Mouse (Mus musculus) kidney, embryonic 16.5 days (tissue): ENCODE measurements around the gene Stab1. TPM values are rescaled to one million over a fixed set of nuclear protein-coding genes. Genes with fewer than 3 reads are reported as not detected.

Experiments used
- ATAC-seq: fragments of 200-750 bp; cut with Nextera tagmentation; 2 replicates; pipeline ENCODE4 v1.8.0; 2017; ENCODE audit warnings: moderate TSS enrichment; ENCODE audit not compliant: low FRiP score, low TSS enrichment
- H3K27ac ChIP-seq: fragments of 300-500 bp; sonication (generic); 2 replicates; pipeline ENCODE4 v1.5.1; 2014; ENCODE audit warnings: low read length
- H3K27me3 ChIP-seq: fragments of 300-500 bp; sonication (generic); 2 replicates; pipeline ENCODE4 v1.6.1; 2014; ENCODE audit warnings: low read length, control low read depth, mixed read lengths; ENCODE audit not compliant: insufficient read depth
- H3K36me3 ChIP-seq: fragments of 300-500 bp; sonication (generic); 2 replicates; pipeline ENCODE4 v1.6.1; 2014; ENCODE audit warnings: low read length, control low read depth, mixed read lengths; ENCODE audit not compliant: insufficient read depth
- H3K4me1 ChIP-seq: fragments of 300-500 bp; sonication (generic); 2 replicates; pipeline ENCODE4 v1.6.1; 2014; ENCODE audit warnings: low read length, control low read depth, mixed read lengths; ENCODE audit not compliant: insufficient read depth
- H3K4me2 ChIP-seq: fragments of 300-500 bp; sonication (generic); replicated peaks from 2 replicates; pipeline ENCODE4 v1.6.1; 2014; ENCODE audit warnings: low read depth, low read length
- H3K4me3 ChIP-seq: fragments of 300-500 bp; sonication (generic); 2 replicates; pipeline ENCODE4 v1.5.1; 2014; ENCODE audit warnings: mild to moderate bottlenecking, low read length
- H3K9ac ChIP-seq: fragments of 300-500 bp; sonication (generic); replicated peaks from 2 replicates; pipeline ENCODE4 v1.6.1; 2014; ENCODE audit warnings: low read length
- H3K9me3 ChIP-seq: fragments of 300-500 bp; sonication (generic); 2 replicates; pipeline ENCODE4 v1.6.1; 2016; ENCODE audit warnings: low read length, control low read depth
- WGBS: fragments of 180-500 bp; shearing (Covaris S2); extraction: QIAGEN DNeasy Blood & Tissue Kit; methylation state at CpG from one replicate; pipeline ENCODE4 v1.1.7; 2014; 5-methylcytosine and 5-hydroxymethylcytosine counted together
- polyA plus RNA-seq: library from polyadenylated mRNA; unstranded; fragments of >200 nt; fragmentation: Nextera tagmentation; extraction: Ambion mirVana; gene quantifications from 2 replicates; pipeline ENCODE4 v1.2.1, GENCODE M21; 2015

The Stab1 gene
- polyA plus RNA-seq, 1 experiment from 2014 or later: 35.2 TPM

GRCm38 (mm10) chr14:31208084-31208483 lies 39.6 kb upstream of the Stab1 start, which contains the start of gene Tnnc1:
Gene Tnnc1 (plus strand): TSS chr14:31208312.
- H3K9me3 ChIP-seq: no peaks in the 10 kb centered on the region
- H3K36me3 ChIP-seq: peaks cover 13% of the 10 kb centered on the region
- ATAC-seq: no peak
- H3K9ac ChIP-seq: no peak within 1 kb of the TSS; the same call in 1 of the 2 replicates
- H3K4me3 ChIP-seq: peak within 1 kb of the TSS; percentile 65; the same call in 1 of the 2 replicates
- no peak within 1 kb of the TSS for H3K27ac ChIP-seq
- no peaks in the 10 kb centered on the region for H3K27me3 ChIP-seq
- H3K4me2 ChIP-seq: peak within 1 kb of the TSS; percentile 87; the same call in 1 of the 2 replicates
- H3K4me1 ChIP-seq: peaks cover 17% of the 10 kb centered on the region
- 69% methylated on average over 2 of the region's 2 CpGs for WGBS

- H3K9ac ChIP-seq: peak overlapping the region; percentile 82
- H3K36me3 ChIP-seq: peaks cover 21% of the 10 kb centered on the region
- H3K4me2 ChIP-seq: peak overlapping the region; percentile 87
- peaks cover 17% of the 10 kb centered on the region for H3K4me1 ChIP-seq
- peak overlapping the region; percentile 56 for H3K27ac ChIP-seq
- no peaks in the 10 kb centered on the region for H3K27me3 ChIP-seq
- peak overlapping the region; percentile 65 for H3K4me3 ChIP-seq
- 80% methylated on average over 13 of the region's 13 CpGs for WGBS
- ATAC-seq: peak; percentile 16
- H3K9me3 ChIP-seq: no peaks in the 10 kb centered on the region
Measured at GRCm38 (mm10) chr14:31207070-31207830, 38.8 kb upstream of the Stab1 start.

GRCm38 (mm10) chr14:31206472-31206981 lies 38.1 kb upstream of the Stab1 start:
- Histone ChIP-seq H3K27me3 (no peaks in the 10 kb centered on the region), H3K4me2 (peak overlapping the region; percentile 94), H3K9me3 (no peaks in the 10 kb centered on the region), H3K27ac (peak overlapping the region; percentile 91), H3K4me3 (peak overlapping the region; percentile 65), H3K36me3 (peaks cover 29% of the 10 kb centered on the region), H3K9ac (peak overlapping the region; percentile 82), H3K4me1 (peaks cover 17% of the 10 kb centered on the region)
- peak; percentile 72 for ATAC-seq
- WGBS: 0% methylated on average over 36 of the region's 48 CpGs

- H3K9ac ChIP-seq: peak overlapping the region; percentile 82
- H3K27me3 ChIP-seq: no peaks in the 10 kb centered on the region
- H3K4me1 ChIP-seq: peaks cover 17% of the 10 kb centered on the region
- peak overlapping the region; percentile 65 for H3K4me3 ChIP-seq
- H3K27ac ChIP-seq: peak overlapping the region; percentile 91
- ATAC-seq: peak; percentile 73
- peak overlapping the region; percentile 94 for H3K4me2 ChIP-seq
- H3K36me3 ChIP-seq: peaks cover 33% of the 10 kb centered on the region
- no peaks in the 10 kb centered on the region for H3K9me3 ChIP-seq
- under 1% methylated on average over 39 of the region's 39 CpGs for whole genome bisulfite sequencing
Measured at GRCm38 (mm10) chr14:31205562-31206467, 37.4 kb upstream of the Stab1 start.

- Histone ChIP-seq H3K4me2 (peak overlapping the region; percentile 94), H3K27me3 (no peaks in the 10 kb centered on the region), H3K4me1 (peaks cover 17% of the 10 kb centered on the region), H3K9ac (peak overlapping the region; percentile 82), H3K4me3 (peak overlapping the region; percentile 65), H3K36me3 (peaks cover 38% of the 10 kb centered on the region), H3K9me3 (no peaks in the 10 kb centered on the region), H3K27ac (peak overlapping the region; percentile 91)
- 8% methylated on average over 8 of the region's 8 CpGs for WGBS
- ATAC-seq: peak; percentile 12; the same call in 1 of the 2 replicates
Measured at GRCm38 (mm10) chr14:31205244-31205561, 36.8 kb upstream of the Stab1 start.

GRCm38 (mm10) chr14:31204844-31205243 lies 36.4 kb upstream of the Stab1 start:
- Histone ChIP-seq H3K4me3 (peak overlapping the region; percentile 65), H3K4me2 (peak overlapping the region; percentile 94), H3K27ac (peak overlapping the region; percentile 91), H3K9me3 (no peaks in the 10 kb centered on the region), H3K4me1 (peaks cover 17% of the 10 kb centered on the region), H3K9ac (peak overlapping the region; percentile 82), H3K36me3 (peaks cover 38% of the 10 kb centered on the region), H3K27me3 (no peaks in the 10 kb centered on the region)
- ATAC-seq: no peak
- 45% methylated on average over 4 of the region's 4 CpGs for WGBS

GRCm38 (mm10) chr14:31200038-31200437 lies 31.6 kb upstream of the Stab1 start:
- ATAC-seq: no peak
- no peak overlapping the region for H3K4me3 ChIP-seq
- H3K36me3 ChIP-seq: peaks cover 52% of the 10 kb centered on the region
- 72% methylated on average over 3 of the region's 3 CpGs for WGBS
- no peak overlapping the region for H3K27ac ChIP-seq
- no peaks in the 10 kb centered on the region for H3K27me3 ChIP-seq
- H3K9ac ChIP-seq: no peak overlapping the region
- H3K9me3 ChIP-seq: no peaks in the 10 kb centered on the region
- peaks cover 18% of the 10 kb centered on the region for H3K4me1 ChIP-seq
- H3K4me2 ChIP-seq: no peak overlapping the region

GRCm38 (mm10) chr14:31199599-31199998 lies 31.2 kb upstream of the Stab1 start:
- Histone ChIP-seq H3K4me1 (peaks cover 14% of the 10 kb centered on the region), H3K4me3 (no peak overlapping the region), H3K9me3 (no peaks in the 10 kb centered on the region), H3K9ac (no peak overlapping the region), H3K27ac (no peak overlapping the region), H3K27me3 (no peaks in the 10 kb centered on the region), H3K36me3 (peaks cover 52% of the 10 kb centered on the region), H3K4me2 (no peak overlapping the region)
- no peak for ATAC-seq
- 93% methylated on average over 7 of the region's 7 CpGs for WGBS

- peaks cover 9% of the 10 kb centered on the region; the same call in 1 of the 2 replicates for H3K4me1 ChIP-seq
- no peaks in the 10 kb centered on the region for H3K27me3 ChIP-seq
- H3K9ac ChIP-seq: no peak overlapping the region
- no peak; the same call in 1 of the 2 replicates for ATAC-seq
- 0 out of 2 replicates have a peak overlapping the region, but pooled peaks have one; percentile 13 for H3K27ac ChIP-seq
- WGBS: 68% methylated on average over 16 of the region's 16 CpGs
- H3K9me3 ChIP-seq: no peaks in the 10 kb centered on the region
- no peak overlapping the region for H3K4me2 ChIP-seq
- H3K4me3 ChIP-seq: no peak overlapping the region
- H3K36me3 ChIP-seq: peaks cover 43% of the 10 kb centered on the region
Measured at GRCm38 (mm10) chr14:31197547-31198516, 29.4 kb upstream of the Stab1 start.
